Mouse (Mus musculus): ENCODE results near the gene D430041D05Rik. TPM values are rescaled to one million over a fixed set of nuclear protein-coding genes. Genes with fewer than 3 reads are reported as not detected.

D430041D05Rik gene
- total RNA-seq, 2 experiments from 2014 or later = 30.1 to 32.8 TPM

- DNase-seq = no peak
Observed at GRCm38 (mm10) chr2:104192401-104193141, 218.2 kb downstream of the D430041D05Rik start.

DNA sequence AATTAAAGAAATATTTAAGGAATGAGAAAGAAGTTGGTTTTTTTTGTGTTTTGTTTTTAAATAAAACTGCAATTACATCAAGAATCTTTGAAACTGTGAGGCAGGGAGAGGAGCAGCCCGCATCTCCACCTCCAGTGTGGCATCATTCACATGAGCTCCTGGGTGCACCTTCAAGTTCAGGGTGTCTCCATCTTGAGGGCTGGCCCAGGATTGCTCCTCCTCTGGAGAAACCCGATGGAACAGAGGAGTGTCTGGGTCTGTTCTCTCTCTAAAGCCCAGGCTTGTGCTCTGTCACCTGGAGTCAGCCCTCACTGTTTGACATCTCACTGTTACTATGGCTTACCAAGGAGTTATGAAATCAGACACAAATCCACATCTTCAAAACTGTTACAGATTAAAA lies 219.1 kb downstream of the D430041D05Rik start:
- DNase-seq = no peak

DNA sequence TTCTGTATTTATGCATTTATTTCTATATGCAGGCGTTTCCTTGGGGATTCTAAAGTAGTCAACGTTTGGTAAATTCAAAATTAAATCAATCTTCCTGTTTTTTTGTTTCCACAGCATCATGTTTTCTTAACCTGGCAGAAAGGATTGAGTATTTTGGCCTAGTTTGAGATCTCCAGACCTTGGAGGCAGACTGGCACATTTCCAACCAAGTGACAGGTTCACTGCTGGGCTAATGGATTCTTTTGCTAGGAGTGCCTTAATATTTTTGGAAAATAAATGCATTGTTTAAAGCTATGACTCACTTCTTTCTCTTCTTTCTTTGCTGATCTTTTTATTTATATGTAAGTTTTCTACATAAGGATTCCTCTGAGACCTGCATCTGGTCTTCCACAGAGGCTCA lies 222.0 kb downstream of the D430041D05Rik start:
- DNase-seq = peak; percentile 68 to 69

GRCm38 (mm10) chr2:104187073-104187472 lies 223.7 kb downstream of the D430041D05Rik start:
- DNase-seq = no peak

GRCm38 (mm10) chr2:104185616-104186015 lies 225.2 kb downstream of the D430041D05Rik start:
- no peak for DNase-seq

- no peak for DNase-seq
Observed at GRCm38 (mm10) chr2:104184296-104184695, 226.5 kb downstream of the D430041D05Rik start.

- DNase-seq = no peak
Observed at GRCm38 (mm10) chr2:104183246-104183845, 227.5 kb downstream of the D430041D05Rik start.

DNA sequence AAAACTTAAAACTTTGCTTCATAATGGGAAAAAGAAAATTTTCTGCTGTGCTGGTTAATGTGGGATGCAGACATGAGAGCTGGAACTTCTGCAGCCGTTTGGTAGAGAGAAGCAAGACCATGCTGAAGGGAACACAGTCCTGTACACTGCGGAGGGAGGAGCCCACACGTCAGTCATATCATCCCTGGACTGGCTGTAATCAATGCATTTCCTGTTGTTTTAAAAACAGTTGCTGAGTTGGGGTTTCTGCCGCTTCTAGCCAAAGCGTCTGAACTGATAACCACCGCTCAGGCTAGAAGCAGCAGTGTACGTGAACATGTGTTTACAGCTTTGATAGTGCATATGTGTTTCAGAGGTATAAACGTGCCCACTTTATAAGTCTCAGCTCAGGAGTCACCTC lies 231.2 kb downstream of the D430041D05Rik start:
- DNase-seq = no peak

DNA sequence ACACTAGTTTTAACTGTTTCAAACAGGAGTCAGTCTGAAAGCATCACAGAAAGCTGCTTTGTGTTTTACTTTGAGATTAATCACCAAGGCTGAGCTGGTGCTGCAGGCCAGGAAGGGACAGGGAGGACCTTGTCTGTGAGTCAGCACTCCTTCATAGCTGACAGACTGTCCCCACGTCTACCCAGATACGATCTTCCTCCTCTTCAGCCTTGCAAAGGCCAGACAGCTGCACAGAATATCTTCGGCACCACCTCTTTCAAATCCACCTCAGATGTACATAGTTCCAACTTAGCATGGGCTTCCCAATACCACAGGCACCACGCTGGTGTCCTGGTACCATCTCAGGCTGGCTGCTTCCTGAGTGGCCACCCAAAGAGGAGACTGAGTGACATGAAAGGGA lies 232.6 kb downstream of the D430041D05Rik start:
- peak; percentile 43 to 48 for DNase-seq

GRCm38 (mm10) chr2:104176979-104177704 lies 233.7 kb downstream of the D430041D05Rik start:
- DNase-seq = peak in 1 of 2 experiments; percentile 22

DNA sequence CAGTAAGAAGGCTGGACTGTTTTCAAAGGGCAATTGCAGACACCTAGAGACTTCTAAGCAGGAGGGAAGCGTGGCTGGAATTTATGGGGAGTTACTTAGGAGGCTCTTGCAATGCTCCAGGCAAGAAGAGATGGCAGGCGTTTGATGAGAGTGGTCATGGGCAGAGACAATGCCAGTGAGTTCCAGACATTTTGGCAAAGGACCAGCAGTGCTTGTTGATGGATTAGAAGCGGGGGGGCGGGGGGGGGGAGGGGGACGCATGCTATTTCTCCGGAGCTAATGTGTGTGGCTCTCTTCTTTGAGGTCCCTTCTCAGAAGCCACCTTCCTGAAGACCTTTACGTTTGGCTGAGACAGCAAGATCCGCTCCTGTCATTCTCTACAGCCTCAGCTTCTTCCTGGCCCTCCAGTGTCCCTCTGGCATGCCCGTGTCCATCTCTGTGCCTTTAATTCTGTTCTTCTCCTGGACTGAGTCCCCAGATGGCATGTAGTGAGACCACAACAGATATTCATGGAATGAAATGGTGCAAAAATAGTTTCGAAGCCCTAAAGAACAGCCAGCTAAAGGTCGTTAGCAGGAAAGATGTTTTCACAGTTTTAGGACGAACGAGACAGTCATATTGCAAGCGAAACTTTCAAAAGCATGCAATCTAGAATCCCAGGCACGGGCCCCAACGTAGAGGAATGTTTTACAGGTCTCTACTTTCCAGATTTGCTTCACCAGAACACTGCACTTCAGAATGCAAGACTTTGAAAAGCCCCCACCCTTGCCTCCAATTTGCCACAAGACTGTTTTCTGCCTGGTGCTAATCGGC lies 234.4 kb downstream of the D430041D05Rik start:
- DNase-seq = no peak

DNA sequence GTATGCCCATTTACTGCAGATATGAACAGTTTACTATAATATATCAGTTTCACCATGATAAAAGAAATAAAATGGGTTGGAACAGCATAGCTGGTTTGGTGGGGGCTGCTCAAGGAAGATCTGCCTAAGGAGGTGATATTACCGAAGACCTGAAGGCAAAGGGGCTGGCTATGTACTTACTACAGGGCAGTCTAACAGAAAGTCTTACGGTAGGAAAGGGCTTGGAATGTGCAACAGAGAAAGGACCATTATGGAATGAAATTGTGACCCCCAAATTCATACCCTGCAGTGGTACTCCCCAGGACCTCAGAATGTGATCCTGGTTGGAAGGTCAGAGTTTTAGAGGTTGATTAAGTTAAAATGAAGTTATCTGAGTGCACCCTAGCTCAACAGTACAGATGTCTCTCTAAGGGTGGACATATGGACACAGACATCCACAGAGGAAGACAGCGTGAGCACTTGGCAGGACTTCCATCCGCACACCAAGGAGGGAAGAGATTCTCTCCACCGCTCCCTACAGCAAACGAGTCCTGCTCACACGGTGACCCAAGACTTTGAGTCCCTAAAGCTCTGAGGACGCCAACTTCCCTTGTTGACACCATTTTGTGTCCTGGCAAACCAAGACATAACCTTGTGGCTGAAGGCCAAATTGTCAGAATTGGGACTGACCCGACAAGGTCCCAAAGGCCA lies 235.2 kb downstream of the D430041D05Rik start:
- DNase-seq = peak in 1 of 2 experiments; percentile 12

- DNase-seq = no peak
Observed at GRCm38 (mm10) chr2:104173431-104173830, 237.4 kb downstream of the D430041D05Rik start.

DNA sequence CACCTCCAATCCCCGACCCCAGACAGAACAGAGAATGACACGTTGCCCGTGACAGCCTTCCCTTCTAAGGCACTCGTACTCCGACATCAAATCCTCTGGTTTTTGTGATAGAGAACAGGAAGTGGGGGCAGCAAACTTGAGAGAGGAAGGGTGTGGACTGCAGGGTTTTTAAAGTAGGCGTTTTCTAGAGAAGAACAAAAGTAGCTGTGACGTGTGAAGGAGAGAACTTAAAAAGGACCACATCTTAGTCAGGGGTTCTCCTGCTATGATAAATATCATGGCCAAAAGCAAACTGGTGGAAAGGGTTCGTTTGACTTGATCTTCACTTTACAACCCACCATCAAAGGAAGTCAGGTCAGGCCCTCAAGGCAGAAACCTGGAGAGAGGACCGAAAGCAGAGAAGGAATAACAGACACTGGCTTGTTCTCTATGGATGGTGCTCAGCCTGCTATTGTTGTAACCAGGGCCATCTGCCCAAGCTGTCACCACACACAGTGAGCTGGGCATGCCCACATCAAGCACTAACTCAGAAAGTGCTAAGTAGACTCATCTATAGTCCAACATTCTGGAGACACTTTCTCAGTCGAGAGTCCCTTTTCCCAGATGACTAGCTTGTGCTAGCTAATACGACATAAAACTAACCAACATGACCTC lies 238.0 kb downstream of the D430041D05Rik start:
- DNase-seq = no peak

DNA sequence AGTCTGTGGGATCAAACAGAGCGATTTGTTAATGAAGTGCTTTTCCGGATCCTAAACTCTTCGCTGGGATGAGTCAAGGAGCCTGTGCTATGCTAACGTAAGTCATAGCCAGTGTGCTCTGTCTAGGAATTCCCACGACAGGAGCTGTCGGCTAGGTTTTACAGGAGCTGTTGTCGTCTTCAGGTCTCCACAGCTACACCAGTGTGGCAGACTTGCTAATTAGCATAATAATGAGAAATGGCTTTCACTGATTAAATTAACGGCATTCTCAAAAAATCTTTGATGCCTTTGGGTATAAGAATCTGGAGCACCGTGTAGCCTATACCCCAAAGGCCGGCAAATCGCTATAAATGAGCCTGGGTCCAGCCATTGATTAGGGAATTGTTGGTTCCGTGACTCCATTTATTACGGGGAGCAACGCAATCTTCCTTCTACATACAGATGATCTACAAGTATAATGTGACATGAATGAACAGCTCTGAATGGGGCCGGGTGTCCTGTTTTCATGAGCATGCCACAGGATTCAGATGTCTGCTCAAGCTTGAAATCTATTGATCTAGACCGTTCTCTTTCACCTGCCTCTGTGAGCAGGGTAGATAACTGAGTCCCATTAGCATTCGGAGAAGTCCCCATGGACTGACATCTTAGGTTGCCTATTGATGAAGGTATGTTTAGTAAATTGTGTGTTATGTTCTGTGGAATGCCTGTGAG lies 242.5 kb downstream of the D430041D05Rik start:
- DNase-seq = no peak

GRCm38 (mm10) chr2:104167765-104168164 lies 243.0 kb downstream of the D430041D05Rik start:
- no peak for DNase-seq

- DNase-seq = no peak
Observed at GRCm38 (mm10) chr2:104165631-104166030, 245.2 kb downstream of the D430041D05Rik start.

DNA sequence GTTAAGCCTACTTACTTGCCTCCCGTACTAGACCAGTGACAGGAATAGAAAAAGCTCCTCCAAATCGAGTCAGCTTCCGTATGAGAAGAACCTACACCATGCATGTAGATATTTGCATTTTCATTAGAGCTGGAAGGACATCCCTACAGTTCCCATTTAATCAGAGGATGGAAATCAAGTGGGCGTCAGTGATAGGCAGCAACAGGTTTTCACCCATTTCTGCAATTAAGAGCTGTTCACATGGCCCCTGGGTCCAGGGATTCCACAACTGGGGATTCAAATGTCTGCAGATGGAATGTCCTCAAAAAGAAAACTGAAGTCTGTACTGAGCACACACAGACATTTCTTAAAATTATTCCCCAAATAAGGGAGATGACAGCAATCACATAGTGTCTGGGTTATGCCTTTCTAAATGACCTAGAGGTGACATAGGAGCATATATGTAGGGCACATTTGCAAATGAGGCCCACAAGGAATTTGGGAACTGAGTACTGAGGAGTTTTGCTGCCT lies 246.8 kb downstream of the D430041D05Rik start:
- no peak for DNase-seq

DNA sequence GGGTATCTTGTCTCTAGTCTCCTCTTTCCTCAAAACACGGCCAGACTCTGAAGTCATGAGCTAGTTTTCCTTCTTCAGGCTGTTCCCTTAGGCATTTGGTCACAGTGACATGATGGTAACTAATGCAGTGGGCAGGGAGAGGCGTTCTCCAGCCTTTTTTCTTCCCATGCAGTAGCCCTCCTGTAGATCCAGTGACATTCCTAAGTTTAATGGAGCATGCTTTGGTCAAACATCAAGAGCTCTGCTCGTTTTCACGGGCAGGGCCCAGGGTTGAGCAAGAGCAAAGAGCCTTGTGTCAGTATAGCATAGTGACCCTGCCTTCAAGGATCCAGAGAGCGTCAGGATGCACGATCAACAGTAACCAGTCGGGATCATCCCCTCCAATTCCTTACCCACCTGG lies 247.4 kb downstream of the D430041D05Rik start:
- DNase-seq = no peak

- no peak for DNase-seq
Observed at GRCm38 (mm10) chr2:104157831-104158230, 253.0 kb downstream of the D430041D05Rik start.

Measured in adrenal gland, postnatal 36 days (tissue).